Mouse (Mus musculus): ENCODE data around the gene Sgip1. TPM values are rescaled to one million over a fixed set of nuclear protein-coding genes. Genes with fewer than 3 reads are reported as not detected.

The Sgip1 gene
- polyA plus RNA-seq, 1 experiment from 2014 or later = 0.60 TPM

DNA sequence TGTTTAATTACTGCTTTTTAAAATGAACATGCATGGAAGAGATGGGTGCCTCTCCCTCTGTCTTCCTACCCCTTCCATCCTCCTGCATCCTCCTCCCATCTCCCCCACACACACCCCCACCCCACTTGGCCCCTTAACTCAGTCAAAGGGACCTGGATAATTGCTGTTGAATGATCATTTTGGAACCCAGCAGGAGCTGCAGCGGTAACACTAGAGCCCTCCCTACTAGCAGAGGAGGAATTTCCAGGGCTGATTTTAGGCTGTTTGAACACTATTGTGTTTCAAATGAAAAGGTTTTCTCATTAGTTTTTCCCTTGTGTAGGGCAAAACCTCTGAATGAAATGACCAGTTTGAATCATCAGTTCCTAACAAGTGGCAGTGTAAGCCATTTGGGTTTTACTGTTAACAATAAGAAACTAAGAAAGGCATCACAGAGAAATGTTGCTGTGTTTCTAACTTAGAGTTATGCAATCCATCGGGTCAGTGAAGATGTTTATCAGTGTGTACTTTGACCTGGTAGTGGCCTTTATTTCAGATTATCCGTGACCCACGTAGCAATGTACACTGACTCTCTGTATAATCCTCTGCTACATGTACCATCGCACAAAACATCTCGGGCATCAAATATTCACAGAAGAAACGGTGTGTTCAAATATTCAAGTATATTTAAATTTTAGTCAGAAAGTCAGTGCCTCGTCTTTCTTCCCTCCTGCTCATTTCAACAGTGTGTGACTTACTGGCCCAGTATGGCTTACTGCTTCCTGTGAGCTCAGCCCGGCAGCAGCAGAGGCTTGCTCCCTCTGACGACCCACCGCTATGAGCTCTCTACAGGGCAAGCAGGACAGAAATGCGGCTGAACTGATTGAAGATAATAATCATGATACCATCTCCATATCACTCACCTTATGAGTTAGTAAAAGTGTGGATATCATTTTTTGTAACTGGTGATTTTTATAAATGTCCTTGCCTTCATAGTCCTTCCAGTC, 235.5 kb downstream of the Sgip1 start:
- H3K9me3 ChIP-seq (ENCODE audit: low read length) = peaks cover 4% of the 10 kb centered on the region; the same call in 1 of the 2 replicates
- no peak overlapping the region for H3K27ac ChIP-seq (ENCODE audit: low read depth)
- peaks cover 5% of the 10 kb centered on the region for H3K4me1 ChIP-seq (ENCODE audit: insufficient read depth)
- WGBS (ENCODE audit: insufficient replicate concordance) = 49% methylated on average over 12 of the region's 12 CpGs
- H3K4me3 ChIP-seq (ENCODE audit: low read depth, low read length) = no peak overlapping the region
- H3K36me3 ChIP-seq (replicated peaks; ENCODE audit: insufficient read depth, low read length) = no peaks in the 10 kb centered on the region
- no peak overlapping the region for H3K9ac ChIP-seq (replicated peaks)
- ATAC-seq = 0 out of 2 replicates have a peak, but pooled peaks have one; percentile 36
- H3K4me2 ChIP-seq (ENCODE audit: low read depth, low read length) = no peak overlapping the region
- no peak for TF ChIP-seq CTCF (IDR thresholded peaks at IDR 0.05; ENCODE audit: low read depth)
- TF ChIP-seq EP300 (IDR thresholded peaks at IDR 0.05; ENCODE audit: low read depth) = no peak
- H3K27me3 ChIP-seq (ENCODE audit: insufficient read depth, low read length) = no peaks in the 10 kb centered on the region
- no peak for DNase-seq

DNA sequence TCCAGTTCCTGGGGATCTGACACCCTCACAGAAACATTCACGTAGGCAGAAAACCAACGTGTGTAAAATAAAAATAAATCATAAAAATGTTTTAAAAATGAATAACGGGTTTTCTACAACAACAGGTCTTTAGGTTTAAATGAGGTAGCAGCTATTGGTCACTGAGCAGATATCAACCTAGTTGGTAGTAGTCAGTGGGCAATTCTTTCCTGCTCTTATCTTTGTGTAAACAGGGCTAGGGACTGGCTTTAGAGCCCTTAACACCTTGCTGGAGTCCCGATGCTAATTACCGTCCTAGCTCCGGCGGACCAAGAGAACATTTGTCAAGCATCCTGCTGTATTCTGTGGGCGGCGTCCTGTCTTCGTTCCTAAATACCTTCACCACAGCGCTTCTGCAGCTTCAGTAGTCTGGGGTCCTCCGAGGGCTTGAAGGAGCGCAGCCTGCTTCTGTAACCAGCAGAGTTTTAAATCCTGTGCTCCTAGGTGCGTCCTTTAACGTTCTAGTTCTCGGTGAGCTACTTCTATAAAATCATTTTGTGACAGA, 236.8 kb downstream of the Sgip1 start:
- TF ChIP-seq CTCF (IDR thresholded peaks at IDR 0.05; ENCODE audit: low read depth) = no peak
- no peak for TF ChIP-seq EP300 (IDR thresholded peaks at IDR 0.05; ENCODE audit: low read depth)
- H3K4me3 ChIP-seq (ENCODE audit: low read depth, low read length) = no peak overlapping the region
- no peak overlapping the region for H3K27ac ChIP-seq (ENCODE audit: low read depth)
- H3K36me3 ChIP-seq (replicated peaks; ENCODE audit: insufficient read depth, low read length) = no peaks in the 10 kb centered on the region
- H3K4me2 ChIP-seq (ENCODE audit: low read depth, low read length) = no peak overlapping the region
- DNase-seq = no peak
- peaks cover 4% of the 10 kb centered on the region; the same call in 1 of the 2 replicates for H3K9me3 ChIP-seq (ENCODE audit: low read length)
- 20% methylated on average over 16 of the region's 16 CpGs for WGBS (ENCODE audit: insufficient replicate concordance)
- no peak overlapping the region for H3K9ac ChIP-seq (replicated peaks)
- peaks cover 5% of the 10 kb centered on the region for H3K4me1 ChIP-seq (ENCODE audit: insufficient read depth)
- ATAC-seq = no peak
- no peaks in the 10 kb centered on the region for H3K27me3 ChIP-seq (ENCODE audit: insufficient read depth, low read length)

DNA sequence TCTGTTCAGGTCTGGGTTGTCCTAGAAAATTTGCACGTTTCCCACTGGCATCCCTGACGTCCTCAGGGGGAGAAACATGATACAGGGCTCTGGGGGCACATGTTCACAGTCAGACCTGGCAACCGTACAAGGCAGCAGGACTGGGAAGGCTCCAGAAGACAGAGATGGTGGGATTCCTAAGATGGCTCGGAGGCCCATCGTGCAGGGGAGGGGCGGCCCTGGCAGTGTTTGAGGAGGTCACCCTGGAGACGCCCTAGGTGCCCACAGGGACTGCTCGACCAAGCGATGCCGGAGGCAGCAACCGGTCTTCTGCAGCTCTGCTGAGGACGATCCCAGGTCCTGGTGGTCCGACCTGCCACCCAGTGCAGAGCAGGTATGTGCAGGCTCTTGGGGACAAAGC, 237.3 kb downstream of the Sgip1 start, which contains the start of gene Tctex1d1:
TSS of gene Tctex1d1 (plus strand) at position 167 of the 400 bp plus-strand sequence.
- ATAC-seq = no peak
- H3K9me3 ChIP-seq (ENCODE audit: low read length) = peaks cover 4% of the 10 kb centered on the region; the same call in 1 of the 2 replicates
- DNase-seq = no peak

DNA sequence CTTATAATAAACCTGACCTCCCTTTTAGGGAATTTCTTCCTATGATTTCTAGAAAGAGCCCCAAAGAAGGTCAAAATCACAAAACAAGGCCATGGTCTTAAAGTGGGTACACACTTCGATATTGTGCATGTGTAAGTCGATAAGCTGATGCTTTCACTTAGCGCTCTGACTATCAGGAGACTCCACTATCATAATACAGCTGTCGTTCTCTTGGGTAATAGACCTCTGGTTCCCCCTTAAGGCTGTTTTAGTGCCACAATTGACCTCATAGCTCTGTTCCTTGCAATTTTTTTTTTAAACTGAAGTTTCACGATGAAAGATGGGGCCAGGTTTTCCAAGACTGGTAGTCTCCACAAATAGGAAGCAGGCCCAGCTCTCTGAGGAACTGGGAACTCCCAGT, 238.3 kb downstream of the Sgip1 start:
- TF ChIP-seq CTCF (IDR thresholded peaks at IDR 0.05; ENCODE audit: low read depth) (peak; percentile 35; the same call in 1 of the 2 replicates), EP300 (IDR thresholded peaks at IDR 0.05; ENCODE audit: low read depth) (no peak)
- Histone ChIP-seq H3K4me3 (ENCODE audit: low read depth, low read length) (peak overlapping the region; percentile 24; the same call in 1 of the 2 replicates), H3K9me3 (ENCODE audit: low read length) (peaks cover 4% of the 10 kb centered on the region; the same call in 1 of the 2 replicates), H3K9ac (replicated peaks) (no peak overlapping the region), H3K4me2 (ENCODE audit: low read depth, low read length) (peak overlapping the region; percentile 57), H3K27me3 (ENCODE audit: insufficient read depth, low read length) (no peaks in the 10 kb centered on the region), H3K4me1 (ENCODE audit: insufficient read depth) (peaks cover 5% of the 10 kb centered on the region), H3K36me3 (replicated peaks; ENCODE audit: insufficient read depth, low read length) (no peaks in the 10 kb centered on the region), H3K27ac (ENCODE audit: low read depth) (no peak overlapping the region)
- WGBS (ENCODE audit: insufficient replicate concordance) = 39% methylated on average over 5 of the region's 5 CpGs
- no peak for DNase-seq
- ATAC-seq = no peak

More for the DNA sequence above, 237.3 kb downstream of the Sgip1 start, which contains the start of gene Tctex1d1:
- H3K36me3 ChIP-seq (replicated peaks; ENCODE audit: insufficient read depth, low read length) = no peaks in the 10 kb centered on the region
- H3K27ac ChIP-seq (ENCODE audit: low read depth) = no peak within 1 kb of the TSS
- peaks cover 5% of the 10 kb centered on the region for H3K4me1 ChIP-seq (ENCODE audit: insufficient read depth)
- peak within 1 kb of the TSS; percentile 24 for H3K4me3 ChIP-seq (ENCODE audit: low read depth, low read length)
- H3K4me2 ChIP-seq (ENCODE audit: low read depth, low read length) = peak within 1 kb of the TSS; percentile 57
- TF ChIP-seq CTCF (IDR thresholded peaks at IDR 0.05; ENCODE audit: low read depth) (no peak), EP300 (IDR thresholded peaks at IDR 0.05; ENCODE audit: low read depth) (no peak)
- H3K9ac ChIP-seq (replicated peaks) = no peak within 1 kb of the TSS
- WGBS (ENCODE audit: insufficient replicate concordance) = 3% methylated on average over 13 of the region's 13 CpGs
- H3K27me3 ChIP-seq (ENCODE audit: insufficient read depth, low read length) = no peaks in the 10 kb centered on the region

DNA sequence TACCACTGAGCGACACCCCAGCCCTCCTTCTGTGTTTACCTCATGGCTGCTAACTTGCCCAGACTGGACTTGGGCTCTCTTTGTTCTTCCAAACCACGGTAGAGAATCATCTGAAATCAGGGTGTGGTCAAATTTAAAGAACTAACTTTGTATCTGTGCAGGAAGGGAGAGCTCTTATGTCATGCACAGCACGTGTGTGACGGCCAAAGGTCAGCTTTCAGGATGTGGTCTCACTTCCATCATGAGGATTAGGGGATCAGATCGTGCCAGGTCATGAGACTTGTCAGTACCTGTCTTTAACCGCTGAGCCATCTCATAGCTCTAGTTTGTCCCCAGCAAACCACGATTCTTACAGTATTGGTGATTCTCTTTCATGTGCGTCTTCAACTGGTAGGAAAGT, 240.6 kb downstream of the Sgip1 start:
- peaks cover 5% of the 10 kb centered on the region for H3K4me1 ChIP-seq (ENCODE audit: insufficient read depth)
- H3K9me3 ChIP-seq (ENCODE audit: low read length) = peaks cover 4% of the 10 kb centered on the region; the same call in 1 of the 2 replicates
- H3K27ac ChIP-seq (ENCODE audit: low read depth) = no peak overlapping the region
- ATAC-seq = no peak
- H3K4me3 ChIP-seq (ENCODE audit: low read depth, low read length) = no peak overlapping the region
- no peaks in the 10 kb centered on the region for H3K27me3 ChIP-seq (ENCODE audit: insufficient read depth, low read length)
- DNase-seq = no peak
- H3K4me2 ChIP-seq (ENCODE audit: low read depth, low read length) = no peak overlapping the region
- H3K9ac ChIP-seq (replicated peaks) = no peak overlapping the region
- TF ChIP-seq CTCF (IDR thresholded peaks at IDR 0.05; ENCODE audit: low read depth) = no peak
- TF ChIP-seq EP300 (IDR thresholded peaks at IDR 0.05; ENCODE audit: low read depth) = no peak
- WGBS (ENCODE audit: insufficient replicate concordance) = 56% methylated on average over 8 of the region's 8 CpGs
- H3K36me3 ChIP-seq (replicated peaks; ENCODE audit: insufficient read depth, low read length) = no peaks in the 10 kb centered on the region

GRCm38 (mm10) chr4:102986173-102986572, 245.1 kb downstream of the Sgip1 start:
- DNase-seq = peak; percentile 26
- Histone ChIP-seq H3K4me3 (ENCODE audit: low read depth, low read length) (no peak overlapping the region), H3K27me3 (ENCODE audit: insufficient read depth, low read length) (no peaks in the 10 kb centered on the region), H3K4me1 (ENCODE audit: insufficient read depth) (no peaks in the 10 kb centered on the region), H3K9me3 (ENCODE audit: low read length) (peaks cover 3% of the 10 kb centered on the region; the same call in 1 of the 2 replicates), H3K9ac (replicated peaks) (no peak overlapping the region), H3K4me2 (ENCODE audit: low read depth, low read length) (no peak overlapping the region), H3K27ac (ENCODE audit: low read depth) (no peak overlapping the region), H3K36me3 (replicated peaks; ENCODE audit: insufficient read depth, low read length) (no peaks in the 10 kb centered on the region)
- no peak for ATAC-seq
- TF ChIP-seq EP300 (IDR thresholded peaks at IDR 0.05; ENCODE audit: low read depth) (no peak), CTCF (IDR thresholded peaks at IDR 0.05; ENCODE audit: low read depth) (no peak)
- WGBS (ENCODE audit: insufficient replicate concordance) = 64% methylated on average over 7 of the region's 7 CpGs
